Mouse (Mus musculus) layer of hippocampus, adult 9-11 months (tissue): ENCODE data around the gene Ecsit.
"Not testable (repeated sequence)": the region's sequence is repeated elsewhere in the genome, so short reads cannot be mapped to it uniquely, and the experiment has no call there.

Source experiments
- DNase-seq: peaks from one replicate; pipeline ENCODE4 v3.0.0; 2022

The Ecsit gene

GRCm38 (mm10) chr9:22089281-22089680 lies 4.0 kb upstream of the Ecsit start:
- no peak for DNase-seq

- DNase-seq: no peak
These were observed 1.9 kb upstream of the Ecsit start for GRCm38 (mm10) chr9:22087034-22087618.

- DNase-seq: no peak
These were observed 774 bp upstream of the Ecsit start for GRCm38 (mm10) chr9:22086012-22086411.

GRCm38 (mm10) chr9:22084667-22085021 lies 594 bp downstream of the Ecsit start:
- DNase-seq: no peak

- no peak for DNase-seq
These were observed 9.0 kb downstream of the Ecsit start for GRCm38 (mm10) chr9:22076223-22076622.

GRCm38 (mm10) chr9:22075778-22076177 lies 9.5 kb downstream of the Ecsit start:
- not testable (repeated sequence) for DNase-seq

GRCm38 (mm10) chr9:22072276-22072675 lies 13.0 kb downstream of the Ecsit start:
- DNase-seq: no peak

- peak; percentile 97 for DNase-seq
These were observed 14.3 kb downstream of the Ecsit start, which contains the start of the genes Gm49318 and Zfp653 for GRCm38 (mm10) chr9:22070791-22071573. Gm49318 (minus strand) TSS chr9:22071259. Zfp653 (minus strand) TSS chr9:22071376.

- DNase-seq: no peak
These were observed 15.2 kb downstream of the Ecsit start for GRCm38 (mm10) chr9:22069881-22070553.

- no peak for DNase-seq
These were observed 18.0 kb downstream of the Ecsit start for GRCm38 (mm10) chr9:22067195-22067594.

- DNase-seq: no peak
These were observed 18.8 kb downstream of the Ecsit start for GRCm38 (mm10) chr9:22066433-22066832.

GRCm38 (mm10) chr9:22065642-22066041 lies 19.6 kb downstream of the Ecsit start:
- no peak for DNase-seq

GRCm38 (mm10) chr9:22064341-22064740 lies 20.9 kb downstream of the Ecsit start:
- peak; percentile 73 for DNase-seq

- no peak for DNase-seq
These were observed 23.9 kb downstream of the Ecsit start for GRCm38 (mm10) chr9:22061339-22061738.

- no peak for DNase-seq
These were observed 27.2 kb downstream of the Ecsit start for GRCm38 (mm10) chr9:22058011-22058424.

- DNase-seq: no peak
These were observed 28.2 kb downstream of the Ecsit start for GRCm38 (mm10) chr9:22057031-22057517.

- no peak for DNase-seq
These were observed 28.8 kb downstream of the Ecsit start for GRCm38 (mm10) chr9:22056303-22056910.

GRCm38 (mm10) chr9:22055713-22056112 lies 29.5 kb downstream of the Ecsit start:
- no peak for DNase-seq

- peak; percentile 89 for DNase-seq
These were observed 30.7 kb downstream of the Ecsit start for GRCm38 (mm10) chr9:22054411-22055076.

GRCm38 (mm10) chr9:22053657-22054056 lies 31.6 kb downstream of the Ecsit start:
- DNase-seq: no peak

- DNase-seq: peak; percentile 85
These were observed 33.3 kb downstream of the Ecsit start, which contains the start of gene Elavl3 for GRCm38 (mm10) chr9:22051958-22052254. Elavl3 (minus strand) TSS chr9:22052023.

GRCm38 (mm10) chr9:22051161-22051957 lies 33.9 kb downstream of the Ecsit start:
- no peak for DNase-seq
